Mouse (Mus musculus): Measurements from ENCODE around the gene Gm42906. TPM values are rescaled to one million over a fixed set of nuclear protein-coding genes. Genes with fewer than 3 reads are reported as not detected.

Gm42906 gene
- total and polyA plus RNA-seq, 3 experiments = not detected

GRCm38 (mm10) chr5:151379210-151379609, 48.8 kb downstream of the Gm42906 start:
- in situ Hi-C loops (cut with MboI; ENCODE audit: low pct_ligation_motif_present, low pct_unique_long_range_greater_than_20kb, low sequenced_read_pairs) (no loop called here), dilution Hi-C loops (cut with MboI; ENCODE audit: extremely low pct_ligation_motif_present, extremely low pct_unique_long_range_greater_than_20kb, low sequenced_read_pairs) (no loop called here)
- peaks cover 7 to 21% of the 10 kb centered on the region in 2 experiments for H3K4me1 ChIP-seq (ENCODE audit: control insufficient read depth in 1 of 2, insufficient read depth in 2 of 2)
- no peak overlapping the region for H3K4me3 ChIP-seq (replicated peaks in 1 of 3; ENCODE audit: low read depth in 2 of 3, low read length in 2 of 3, poor library complexity in 1 of 3)
- H3K79me2 ChIP-seq (replicated peaks; ENCODE audit: control insufficient read depth, extremely low read depth, insufficient read depth, poor library complexity, severe bottlenecking) = no peaks in the 10 kb centered on the region
- no peaks in the 10 kb centered on the region for H3K9me3 ChIP-seq (replicated peaks; ENCODE audit: low read length)
- no peak overlapping the region for H3K4me2 ChIP-seq (ENCODE audit: insufficient read depth, low read depth, poor library complexity, severe bottlenecking)
- TF ChIP-seq IRF4 (IDR thresholded peaks at IDR 0.05; ENCODE audit: low read depth, low read length) (no peak), POLR2A (IDR thresholded peaks at IDR 0.05; ENCODE audit: low read depth, low read length) (no peak), ELF1 (IDR thresholded peaks at IDR 0.05; ENCODE audit: low read depth, low read length) (no peak), ZMIZ1 (IDR thresholded peaks at IDR 0.05; ENCODE audit: low read depth, low read length) (no peak), TBP (conservative IDR thresholded peaks at IDR 0.05; ENCODE audit: low read depth, low read length) (no peak)
- H3K27ac ChIP-seq (ENCODE audit: insufficient read depth, low read depth) = no peak overlapping the region
- H3K36me3 ChIP-seq (replicated peaks in 1 of 2; ENCODE audit: control insufficient read depth in 1 of 2, insufficient read depth in 1 of 2, low read length in 1 of 2) = no peaks in the 10 kb centered on the region
- no peaks in the 10 kb centered on the region for H3K27me3 ChIP-seq (replicated peaks)
- peak; percentile 26 for DNase-seq (ENCODE audit: extremely low read depth)
- H3K9ac ChIP-seq (ENCODE audit: insufficient read depth, low read depth) = no peak overlapping the region

GRCm38 (mm10) chr5:151376931-151377330, 51.0 kb downstream of the Gm42906 start:
- Histone ChIP-seq H3K4me3 (replicated peaks in 1 of 3; ENCODE audit: low read depth in 2 of 3, low read length in 2 of 3, poor library complexity in 1 of 3) (no peak overlapping the region), H3K27me3 (replicated peaks) (no peaks in the 10 kb centered on the region), H3K9me3 (replicated peaks; ENCODE audit: low read length) (no peaks in the 10 kb centered on the region), H3K27ac (ENCODE audit: insufficient read depth, low read depth) (no peak overlapping the region), H3K4me1 (ENCODE audit: control insufficient read depth in 1 of 2, insufficient read depth in 2 of 2) (peaks cover 7 to 18% of the 10 kb centered on the region in 2 experiments), H3K9ac (ENCODE audit: insufficient read depth, low read depth) (no peak overlapping the region), H3K4me2 (ENCODE audit: insufficient read depth, low read depth, poor library complexity, severe bottlenecking) (no peak overlapping the region), H3K36me3 (replicated peaks in 1 of 2; ENCODE audit: control insufficient read depth in 1 of 2, insufficient read depth in 1 of 2, low read length in 1 of 2) (no peaks in the 10 kb centered on the region), H3K79me2 (replicated peaks; ENCODE audit: control insufficient read depth, extremely low read depth, insufficient read depth, poor library complexity, severe bottlenecking) (no peaks in the 10 kb centered on the region)
- DNase-seq (ENCODE audit: extremely low read depth) = no peak
- no peak for TF ChIP-seq IRF4 (IDR thresholded peaks at IDR 0.05; ENCODE audit: low read depth, low read length)
- no peak for TF ChIP-seq CTCF (conservative IDR thresholded peaks at IDR 0.05 in 1 of 2, IDR thresholded peaks at IDR 0.05 in 1 of 2; ENCODE audit: low read depth in 2 of 2, low read length in 2 of 2)
- TF ChIP-seq RAD21 (IDR thresholded peaks at IDR 0.05; ENCODE audit: low read depth, low read length) = no peak
- no peak for TF ChIP-seq KAT2A (IDR thresholded peaks at IDR 0.05; ENCODE audit: insufficient replicate concordance, low read length)
- TF ChIP-seq SIN3A (IDR thresholded peaks at IDR 0.05; ENCODE audit: low read length) = no peak
- TF ChIP-seq ELF1 (IDR thresholded peaks at IDR 0.05; ENCODE audit: low read depth, low read length) = no peak
- no peak for TF ChIP-seq MXI1 (IDR thresholded peaks at IDR 0.05; ENCODE audit: low read depth, low read length)
- no peak for TF ChIP-seq POLR2A (IDR thresholded peaks at IDR 0.05; ENCODE audit: low read depth, low read length)
- TF ChIP-seq BHLHE40 (IDR thresholded peaks at IDR 0.05; ENCODE audit: low read depth, low read length) = no peak
- no peak for TF ChIP-seq PAX5 (IDR thresholded peaks at IDR 0.05; ENCODE audit: low read length)
- no peak for TF ChIP-seq UBTF (IDR thresholded peaks at IDR 0.05; ENCODE audit: low read depth, low read length)
- no peak for TF ChIP-seq HCFC1 (IDR thresholded peaks at IDR 0.05; ENCODE audit: low read depth, low read length)
- TF ChIP-seq ZNF384 (IDR thresholded peaks at IDR 0.05; ENCODE audit: low read depth, low read length) = no peak
- TF ChIP-seq TBP (conservative IDR thresholded peaks at IDR 0.05; ENCODE audit: low read depth, low read length) = no peak
- dilution Hi-C loops (cut with MboI; ENCODE audit: extremely low pct_ligation_motif_present, extremely low pct_unique_long_range_greater_than_20kb, low sequenced_read_pairs) = no loop called here
- in situ Hi-C loops (cut with MboI; ENCODE audit: low pct_ligation_motif_present, low pct_unique_long_range_greater_than_20kb, low sequenced_read_pairs) = no loop called here
